Comparison of ENCODE assay signal across 10 mouse cellular contexts in the genomic region with DNA sequence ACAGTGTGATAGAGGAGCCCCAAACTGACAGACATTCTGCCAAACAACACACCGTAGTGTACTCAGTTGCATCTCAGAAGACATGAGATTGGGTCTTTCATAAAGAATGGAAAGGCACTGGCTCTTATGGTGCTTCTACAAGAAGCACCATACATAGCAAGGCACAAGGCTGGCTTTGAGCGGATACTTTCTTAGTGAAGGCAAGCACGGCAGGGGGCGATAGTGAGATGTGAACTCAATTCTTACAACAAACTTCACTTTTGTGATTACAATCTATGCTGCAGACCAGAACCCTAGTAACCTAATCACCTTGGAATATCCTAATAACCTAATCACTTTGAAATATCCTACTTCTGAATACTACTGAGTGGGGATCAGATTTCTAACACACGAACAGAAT. TPM values are rescaled to one million over a fixed set of nuclear protein-coding genes. Genes with fewer than 3 reads are reported as not detected.
DNase-seq lines count a peak whose midpoint lies in the region.
"Had no signal": no experiment of that assay in that cellular context is flagged by ENCODE, and none has a peak within 500 bp of the region (broad histone marks: within the 10 kb centered on the region; RNA-seq: fewer than 3 reads in every experiment).

No protein-coding gene starts in this region.

- no peak overlapping the region for H3K27ac ChIP-seq in embryonic facial prominence, embryonic 10.5 days (replicated peaks)
- H3K27ac ChIP-seq in limb, embryonic 10.5 days, result no peak overlapping the region
- H3K27ac ChIP-seq: heart, embryonic 15.5 days; neural tube, embryonic 12.5 days had no signal

- no peaks in the 10 kb centered on the region for H3K4me1 ChIP-seq in embryonic facial prominence, embryonic 10.5 days
- H3K4me1 ChIP-seq in limb, embryonic 10.5 days, result no peaks in the 10 kb centered on the region
- H3K4me1 ChIP-seq: heart, embryonic 15.5 days; neural tube, embryonic 12.5 days had no signal

- WGBS in embryonic facial prominence, embryonic 10.5 days, result 54% methylated on average over 5 of the region's 5 CpGs
- WGBS in limb, embryonic 10.5 days, result 51% methylated on average over 5 of the region's 5 CpGs

- H3K27me3 ChIP-seq in embryonic facial prominence, embryonic 10.5 days (replicated peaks; ENCODE audit: low read depth, poor library complexity, severe bottlenecking), result no peaks in the 10 kb centered on the region
- no peaks in the 10 kb centered on the region for H3K27me3 ChIP-seq in limb, embryonic 10.5 days (ENCODE audit: low read depth, poor library complexity, severe bottlenecking)
- H3K27me3 ChIP-seq: heart, embryonic 15.5 days; neural tube, embryonic 12.5 days had no signal

- H3K9me3 ChIP-seq in embryonic facial prominence, embryonic 10.5 days, result no peaks in the 10 kb centered on the region
- H3K9me3 ChIP-seq in limb, embryonic 10.5 days (replicated peaks), result no peaks in the 10 kb centered on the region
- H3K9me3 ChIP-seq: heart, embryonic 15.5 days; neural tube, embryonic 12.5 days had no signal

- DNase-seq in gastrocnemius, adult 18-20 months (ENCODE audit: low spot score), result peak; percentile 25
- no peak for DNase-seq in gastrocnemius, adult 8-10 months (ENCODE audit: low spot score in 2 of 2)
- peak; percentile 21 for DNase-seq in ovary, postnatal 36 days (ENCODE audit: low spot score)
- DNase-seq in ovary, postnatal 10 days (ENCODE audit: low spot score), result no peak
- DNase-seq in embryonic facial prominence, embryonic 10.5 days (ENCODE audit: low spot score), result peak; percentile 38
- DNase-seq in limb, embryonic 10.5 days (ENCODE audit: low spot score), result peak; percentile 37
- DNase-seq in skeletal muscle tissue, adult 2 months (ENCODE audit: low read depth, low spot score), result peak; percentile 7
- DNase-seq in yolk sac, embryonic 10.5 days (ENCODE audit: low spot score), result no peak

- H3K4me3 ChIP-seq in embryonic facial prominence, embryonic 10.5 days, result no peak overlapping the region
- H3K4me3 ChIP-seq in limb, embryonic 10.5 days, result no peak overlapping the region
- H3K4me3 ChIP-seq: heart, embryonic 15.5 days; neural tube, embryonic 12.5 days had no signal

- H3K36me3 ChIP-seq in embryonic facial prominence, embryonic 10.5 days (replicated peaks), result no peaks in the 10 kb centered on the region
- no peaks in the 10 kb centered on the region for H3K36me3 ChIP-seq in limb, embryonic 10.5 days
- H3K36me3 ChIP-seq: heart, embryonic 15.5 days; neural tube, embryonic 12.5 days had no signal

RNA-seq across cellular contexts. Expression of a gene that starts 12.6 kb away (rescaled TPM):
- not detected for total RNA-seq in gastrocnemius, adult 18-20 months (2021)
- not detected for total RNA-seq in gastrocnemius, adult 8-10 months (2022)
- 0.05 and 0.06 TPM in 2 replicates for polyA plus RNA-seq in embryonic facial prominence, embryonic 10.5 days (2016; fragmentation: Nextera tagmentation; extraction: Ambion mirVana)
- 0.06 and 0.10 TPM in 2 replicates for polyA plus RNA-seq in limb, embryonic 10.5 days (2016; fragmentation: Nextera tagmentation; extraction: Ambion mirVana)

RNA-seq across cellular contexts. Expression of a gene that starts 13.0 kb away (rescaled TPM):
- under 1 TPM in 1 of 2 experiments, not detected in 1; 0.05 TPM for total RNA-seq in gastrocnemius, adult 18-20 months (2021)
- total RNA-seq in gastrocnemius, adult 8-10 months (2022), result not detected
- polyA plus RNA-seq in embryonic facial prominence, embryonic 10.5 days (2016; fragmentation: Nextera tagmentation; extraction: Ambion mirVana), result 0.22 and 0.55 TPM in 2 replicates
- polyA plus RNA-seq in limb, embryonic 10.5 days (2016; fragmentation: Nextera tagmentation; extraction: Ambion mirVana), result 0.08 TPM in 1 of 2 replicates, not detected in the other
- polyA plus RNA-seq: heart, embryonic 15.5 days had no signal

RNA-seq across cellular contexts. Expression of a gene that starts 33.3 kb away (rescaled TPM):
- not detected for total RNA-seq in gastrocnemius, adult 18-20 months (2021)
- total RNA-seq in gastrocnemius, adult 8-10 months (2022), result not detected
- 0.14 and 0.26 TPM in 2 replicates for polyA plus RNA-seq in embryonic facial prominence, embryonic 10.5 days (2016; fragmentation: Nextera tagmentation; extraction: Ambion mirVana)
- 0.15 and 0.20 TPM in 2 replicates for polyA plus RNA-seq in limb, embryonic 10.5 days (2016; fragmentation: Nextera tagmentation; extraction: Ambion mirVana)

RNA-seq across cellular contexts. Expression of a gene that starts 51.9 kb away (rescaled TPM):
- total RNA-seq in gastrocnemius, adult 18-20 months (2021), result 10 to 100 TPM; 19.6 to 20.0 TPM
- 10 to 100 TPM; 13.1 to 17.7 (median 15.2) TPM for total RNA-seq in gastrocnemius, adult 8-10 months (2022)
- 36.5 and 41.3 TPM in 2 replicates for polyA plus RNA-seq in embryonic facial prominence, embryonic 10.5 days (2016; fragmentation: Nextera tagmentation; extraction: Ambion mirVana)
- 35.3 and 35.6 TPM in 2 replicates for polyA plus RNA-seq in limb, embryonic 10.5 days (2016; fragmentation: Nextera tagmentation; extraction: Ambion mirVana)

Comparison
In these comparisons a context has a peak if more than half of its experiments do, and no peak if none do; other contexts are left out.
1. DNase-seq: peak in gastrocnemius, adult 18-20 months (single experiment), ovary, postnatal 36 days (single experiment), embryonic facial prominence, embryonic 10.5 days (single experiment), limb, embryonic 10.5 days (single experiment) and skeletal muscle tissue, adult 2 months (single experiment); none in gastrocnemius, adult 8-10 months (0 of 2), ovary, postnatal 10 days (single experiment) and yolk sac, embryonic 10.5 days (single experiment).